Comparison of ENCODE assay signal across 8 mouse cellular contexts in genomic region chr7:104218701-104219569, GRCm38 (mm10). TPM values are rescaled to one million over a fixed set of nuclear protein-coding genes. Genes with fewer than 3 reads are reported as not detected.
DNase-seq lines count a peak whose midpoint lies in the region; ATAC-seq lines count a peak whose summit lies in the region.

Gene Trim6, plus strand, starts transcription at chr7:104218793.

- 3% methylated on average over 37 of the region's 37 CpGs for WGBS in hindbrain, embryonic 14.5 days
- 4% methylated on average over 37 of the region's 37 CpGs for WGBS in midbrain, embryonic 14.5 days

- peak; percentile 1 for DNase-seq in cerebellum, adult 9-11 months
- DNase-seq in cerebellum, adult 11 months, result no peak
- peak; percentile 32 to 44 for DNase-seq in gastrocnemius, adult 8-10 months (ENCODE audit: low spot score in 2 of 2)
- DNase-seq in hindbrain, embryonic 14.5 days (ENCODE audit: low spot score), result peak; percentile 26
- DNase-seq in liver, result peak; percentile 63
- peak; percentile 35 for DNase-seq in midbrain, embryonic 14.5 days
- DNase-seq in testis, postnatal 10 days (ENCODE audit: low spot score), result peak; percentile 89

- no peak within 1 kb of the TSS for H3K27ac ChIP-seq in brown adipose tissue, adult 24 weeks (replicated peaks; ENCODE audit: low read depth, low read length)
- H3K27ac ChIP-seq in hindbrain, embryonic 14.5 days, result no peak within 1 kb of the TSS
- no peak within 1 kb of the TSS for H3K27ac ChIP-seq in midbrain, embryonic 14.5 days (replicated peaks; ENCODE audit: low read depth, low read length)

- H3K27me3 ChIP-seq in hindbrain, embryonic 14.5 days (ENCODE audit: control insufficient read depth, insufficient read depth, low read length), result no peaks in the 10 kb centered on the region
- no peaks in the 10 kb centered on the region for H3K27me3 ChIP-seq in midbrain, embryonic 14.5 days (ENCODE audit: control insufficient read depth, insufficient read depth, low read length)

- ATAC-seq in hindbrain, embryonic 14.5 days (ENCODE audit: low FRiP score), result peak; percentile 48; the same call in 1 of the 2 replicates
- ATAC-seq in midbrain, embryonic 14.5 days (ENCODE audit: low FRiP score, low TSS enrichment), result no peak

- peak within 1 kb of the TSS; percentile 20; the same call in 1 of the 2 replicates for H3K9ac ChIP-seq in hindbrain, embryonic 14.5 days
- no peak within 1 kb of the TSS for H3K9ac ChIP-seq in midbrain, embryonic 14.5 days (replicated peaks; ENCODE audit: low read length)

- peak within 1 kb of the TSS; percentile 48 for H3K4me2 ChIP-seq in hindbrain, embryonic 14.5 days (replicated peaks)
- H3K4me2 ChIP-seq in midbrain, embryonic 14.5 days (ENCODE audit: low read length), result peak within 1 kb of the TSS; percentile 44

- peak within 1 kb of the TSS; percentile 42 for H3K4me3 ChIP-seq in brown adipose tissue, adult 24 weeks (ENCODE audit: insufficient read depth, low read depth, low read length)
- H3K4me3 ChIP-seq in hindbrain, embryonic 14.5 days (replicated peaks; ENCODE audit: low read length), result peak within 1 kb of the TSS; percentile 29
- H3K4me3 ChIP-seq in midbrain, embryonic 14.5 days (replicated peaks; ENCODE audit: low read depth, low read length), result peak within 1 kb of the TSS; percentile 12

- no peaks in the 10 kb centered on the region for H3K36me3 ChIP-seq in hindbrain, embryonic 14.5 days (replicated peaks; ENCODE audit: control insufficient read depth, insufficient read depth)
- H3K36me3 ChIP-seq in midbrain, embryonic 14.5 days (ENCODE audit: control insufficient read depth, insufficient read depth, low read length), result no peaks in the 10 kb centered on the region

- H3K4me1 ChIP-seq in brown adipose tissue, adult 24 weeks (ENCODE audit: control insufficient read depth, insufficient read depth, insufficient read length, low read length), result no peaks in the 10 kb centered on the region
- peaks cover 9% of the 10 kb centered on the region for H3K4me1 ChIP-seq in hindbrain, embryonic 14.5 days (replicated peaks; ENCODE audit: control insufficient read depth, insufficient read depth, low read length)
- H3K4me1 ChIP-seq in midbrain, embryonic 14.5 days (ENCODE audit: control insufficient read depth, insufficient read depth, low read length), result 0 out of 2 replicates have a peak, but pooled peaks cover 3% of the 10 kb centered on the region

- H3K9me3 ChIP-seq in hindbrain, embryonic 14.5 days (ENCODE audit: control insufficient read depth, low read length), result no peaks in the 10 kb centered on the region
- H3K9me3 ChIP-seq in midbrain, embryonic 14.5 days (ENCODE audit: control insufficient read depth, low read length), result no peaks in the 10 kb centered on the region

RNA-seq across cellular contexts. Expression of gene Trim6, which starts in this region (rescaled TPM):
- 0.92 TPM in 1 of 2 replicates, not detected in the other for polyA plus RNA-seq in brown adipose tissue, adult 24 weeks (2012; ENCODE audit: insufficient read depth, insufficient read length, missing spikeins)
- total RNA-seq in gastrocnemius, adult 8-10 months (2022), result under 1 TPM; 0.19 to 0.99 (median 0.20) TPM
- polyA plus RNA-seq in hindbrain, embryonic 14.5 days (2014; fragmentation: Nextera tagmentation; extraction: Ambion mirVana), result 0.13 and 0.20 TPM in 2 replicates
- 0.19 and 0.59 TPM in 2 replicates for polyA plus RNA-seq in midbrain, embryonic 14.5 days (2014; fragmentation: Nextera tagmentation; extraction: Ambion mirVana)

Comparison
In these comparisons a context has a peak if more than half of its experiments do, and no peak if none do; other contexts are left out.
1. Peak in DNase-seq in gastrocnemius, adult 8-10 months; RNA of the gene not detected or under 1 TPM.
2. Peak in DNase-seq, ATAC-seq, H3K4me3 ChIP-seq, H3K9ac ChIP-seq and H3K4me2 ChIP-seq in hindbrain, embryonic 14.5 days; RNA of the gene not detected or under 1 TPM.
3. Peak in DNase-seq, H3K4me3 ChIP-seq and H3K4me2 ChIP-seq in midbrain, embryonic 14.5 days; RNA of the gene not detected or under 1 TPM.